Comparison of ENCODE assay signal across 23 mouse cellular contexts in genomic region chr5:138697466-138697865, GRCm38 (mm10).
"Had no signal": no experiment of that assay in that cellular context is flagged by ENCODE, and none has a peak within 500 bp of the region (broad histone marks: within the 10 kb centered on the region; RNA-seq: fewer than 3 reads in every experiment).

No protein-coding gene starts in this region.

- ATAC-seq: forebrain, postnatal 0 days; hindbrain, embryonic 16.5 days; intestine, embryonic 15.5 days; intestine, postnatal 0 days had no signal

- H3K4me2 ChIP-seq: hindbrain, embryonic 12.5 days; hindbrain, embryonic 14.5 days; intestine, embryonic 15.5 days; limb, embryonic 12.5 days; liver, embryonic 11.5 days; liver, embryonic 13.5 days; liver, embryonic 15.5 days had no signal

- H3K9ac ChIP-seq: forebrain, postnatal 0 days; hindbrain, embryonic 12.5 days; hindbrain, embryonic 14.5 days; intestine, embryonic 15.5 days; limb, embryonic 12.5 days; liver, embryonic 13.5 days; liver, embryonic 15.5 days had no signal

- H3K27ac ChIP-seq: hindbrain, embryonic 12.5 days; hindbrain, embryonic 14.5 days; intestine, embryonic 15.5 days; layer of hippocampus, adult 2 months; left cerebral cortex, adult 2 months; limb, embryonic 10.5 days; limb, embryonic 12.5 days; liver, embryonic 13.5 days; liver, embryonic 15.5 days had no signal

- H3K36me3 ChIP-seq: hindbrain, embryonic 12.5 days; intestine, embryonic 15.5 days; limb, embryonic 10.5 days; limb, embryonic 12.5 days; liver, embryonic 13.5 days; liver, embryonic 15.5 days had no signal

- H3K4me1 ChIP-seq: limb, embryonic 12.5 days; liver, embryonic 15.5 days had no signal

- H3K27me3 ChIP-seq: hindbrain, embryonic 12.5 days; intestine, embryonic 15.5 days; limb, embryonic 12.5 days; liver, embryonic 13.5 days; liver, embryonic 15.5 days had no signal

- DNase-seq: forebrain, postnatal 0 days; gastrocnemius, postnatal 14 days; gastrocnemius, postnatal 36 days; heart, adult 18-20 months; heart, postnatal 10 days; kidney, adult 18-20 months; kidney, adult 8-10 months; kidney, postnatal 10 days; kidney, postnatal 25 days; kidney, postnatal 4 days; liver; liver, embryonic 13.5 days had no signal

- H3K4me3 ChIP-seq: hindbrain, embryonic 12.5 days; intestine, embryonic 15.5 days; layer of hippocampus, adult 2 months; left cerebral cortex, adult 2 months; limb, embryonic 10.5 days; limb, embryonic 12.5 days; liver, embryonic 13.5 days; liver, embryonic 15.5 days had no signal

- H3K9me3 ChIP-seq: hindbrain, embryonic 12.5 days; intestine, embryonic 15.5 days; limb, embryonic 10.5 days; limb, embryonic 12.5 days; liver, embryonic 13.5 days; liver, embryonic 15.5 days had no signal
